Mouse (Mus musculus) mouse embryonic stem cell (cell line): ENCODE results near the gene C2.

Source experiments
- in situ Hi-C, 2 experiments: fragments of 300-500 bp; cut with MboI; formaldehyde crosslinking; loops; 1 replicate in 1 of 2; 3 replicates in 1 of 2; pipeline ENCODE4 v1.14.3; 2019 to 2020; ENCODE audit warnings: low sequenced_read_pairs in 2 of 2, low pct_unique_long_range_greater_than_20kb in 1 of 2, mixed read lengths in 1 of 2; ENCODE audit not compliant: unreplicated experiment in 1 of 2

The C2 gene

DNA sequence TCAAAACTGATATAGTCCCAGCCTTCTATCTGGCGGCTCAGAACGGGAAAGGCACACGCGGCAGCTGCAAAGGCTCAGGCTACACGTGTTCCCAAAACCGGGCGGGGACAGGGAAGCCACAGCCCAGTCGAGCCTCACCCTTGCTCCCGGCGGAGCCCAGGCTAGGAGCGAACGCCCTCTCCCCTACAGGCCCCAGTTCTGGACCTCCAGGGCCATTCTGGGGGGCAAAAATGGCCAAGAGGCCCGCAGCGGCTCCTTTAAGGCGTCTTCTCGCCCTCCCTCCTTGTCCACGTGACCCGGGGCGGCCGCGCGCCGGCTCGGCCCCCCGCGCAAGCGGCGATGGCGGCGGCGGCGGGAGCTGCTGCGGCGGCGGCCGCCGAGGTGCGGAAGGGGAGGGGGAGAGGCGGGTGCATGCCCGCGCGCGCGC is at the start of gene C2, which contains the start of gene Ehmt2:
TSS of gene C2 (minus strand) at position 106 of the 427 bp plus-strand sequence.
TSS of gene Ehmt2 (plus strand) at position 310 of the 427 bp plus-strand sequence.
- in situ Hi-C loops: no loop called here

- in situ Hi-C loops: loop anchor here in 1 of 2 experiments (10.0 to 25.0 kb wide), 2 partner anchors 235 to 303 kb away; partner anchors contain the start of genes Atf6b and Fkbpl
Observed at GRCm38 (mm10) chr17:34947606-34948005, 49.5 kb upstream of the C2 start.

GRCm38 (mm10) chr17:34946486-34947140 is 48.5 kb upstream of the C2 start:
- in situ Hi-C loops: loop anchor here in 1 of 2 experiments (10.0 to 25.0 kb wide), 2 partner anchors 234 to 302 kb away; partner anchors contain the start of genes Atf6b and Fkbpl

GRCm38 (mm10) chr17:34944362-34944761 is 46.3 kb upstream of the C2 start:
- in situ Hi-C loops: loop anchor here in 1 of 2 experiments (5.0 to 25.0 kb wide), 3 partner anchors 87 to 300 kb away; partner anchors contain the start of genes Atf6b and Fkbpl

DNA sequence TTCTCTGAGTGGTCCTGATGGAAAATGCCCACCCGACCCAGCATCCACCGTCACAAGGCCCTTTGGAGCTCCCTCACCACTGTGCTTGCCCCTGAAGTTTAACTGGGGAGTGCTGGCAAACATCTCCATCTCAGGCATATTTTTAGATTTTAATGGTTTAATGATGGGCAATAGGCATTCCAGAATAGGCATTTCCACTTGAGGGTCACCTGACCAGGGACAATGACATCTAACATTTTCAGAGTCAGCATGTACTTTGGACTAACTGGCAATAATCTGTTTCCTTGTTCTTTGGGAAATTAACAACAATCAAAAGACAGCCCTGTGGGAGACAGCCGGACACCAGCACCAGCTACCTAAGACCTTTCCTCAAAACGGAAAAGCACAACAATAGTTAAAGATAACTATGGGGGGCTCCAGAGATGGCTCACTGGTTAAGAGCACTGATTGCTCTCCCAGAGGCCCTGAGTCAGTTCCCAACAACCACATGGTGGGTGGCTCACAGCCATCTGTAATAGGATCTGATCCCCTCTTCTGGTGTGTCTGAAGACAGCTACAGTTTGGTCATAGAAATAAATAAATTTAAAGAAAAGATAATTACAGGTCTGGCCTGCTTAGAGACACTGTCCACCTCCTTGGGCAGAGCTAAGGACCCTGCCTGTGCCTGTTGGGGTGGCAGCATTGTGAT is 45.2 kb upstream of the C2 start:
- in situ Hi-C loops: loop anchor here in 1 of 2 experiments (5.0 to 25.0 kb wide), 3 partner anchors 86 to 298 kb away; partner anchors contain the start of genes Atf6b and Fkbpl

DNA sequence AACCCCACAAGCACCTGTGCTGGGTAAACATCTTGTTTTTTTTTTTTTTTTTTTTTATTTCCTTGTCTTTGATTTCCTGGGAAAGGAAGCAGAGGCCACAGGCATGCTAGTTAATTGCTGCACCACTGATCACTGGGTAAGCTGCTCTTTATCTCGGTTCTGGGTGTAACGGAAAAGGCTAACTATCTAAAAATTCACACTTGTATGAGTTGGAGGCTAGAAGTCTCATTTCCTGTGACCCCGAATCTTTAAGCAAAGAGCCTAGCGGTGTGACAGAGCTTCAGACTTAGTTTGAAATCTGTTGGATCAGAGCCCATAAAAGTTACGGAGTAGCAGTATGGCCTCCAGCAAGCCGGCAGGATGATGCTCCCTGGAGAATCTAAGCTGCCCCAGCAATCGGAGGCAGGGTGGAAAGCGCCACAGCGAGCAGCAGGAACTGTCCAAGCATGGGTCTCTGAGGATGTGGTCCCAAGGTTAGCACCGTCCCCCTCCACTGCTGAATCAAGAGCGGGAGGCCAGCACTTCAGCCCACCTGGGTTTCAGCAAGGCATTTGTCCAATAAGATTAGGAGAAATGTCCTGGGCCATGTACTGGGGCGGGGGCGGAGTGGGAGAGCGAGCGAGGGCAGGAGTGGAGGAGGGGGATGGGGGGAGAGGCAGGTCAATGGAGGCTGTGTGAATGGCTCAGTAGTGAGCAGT is 43.4 kb upstream of the C2 start:
- in situ Hi-C loops: loop anchor here in 1 of 2 experiments (5.0 to 25.0 kb wide), 3 partner anchors 84 to 297 kb away; partner anchors contain the start of genes Atf6b and Fkbpl

GRCm38 (mm10) chr17:34937960-34938505 is 40.0 kb upstream of the C2 start:
- in situ Hi-C loops: loop anchor here in 1 of 2 experiments (25.0 kb wide), 1 partner anchor 226 kb away; no protein-coding TSS in a partner anchor

DNA sequence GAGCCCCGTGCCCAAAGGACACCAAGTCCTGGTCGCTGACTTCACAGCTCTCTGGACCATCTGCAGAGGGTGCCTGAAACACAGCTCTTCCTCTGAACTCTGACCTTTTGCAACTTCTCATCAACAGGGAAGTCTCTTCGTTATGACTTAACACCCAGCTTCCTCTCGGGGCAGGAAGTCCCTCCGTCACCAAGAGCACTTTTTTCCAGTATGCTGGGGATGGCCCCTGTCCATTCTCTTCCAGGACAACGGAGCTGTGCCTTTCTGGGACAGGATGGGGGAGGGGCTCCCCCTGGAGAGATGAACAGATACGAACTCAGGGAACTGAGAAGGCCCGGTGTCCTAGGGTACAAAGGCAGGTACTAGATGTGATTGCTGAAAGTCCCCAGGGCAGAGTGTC is 36.8 kb upstream of the C2 start:
- in situ Hi-C loops: loop anchor here in 1 of 2 experiments (25.0 kb wide), 1 partner anchor 223 kb away; no protein-coding TSS in a partner anchor

GRCm38 (mm10) chr17:34934031-34934430 is 36.0 kb upstream of the C2 start:
- in situ Hi-C loops: loop anchor here in 1 of 2 experiments (25.0 kb wide), 1 partner anchor 222 kb away; no protein-coding TSS in a partner anchor

- in situ Hi-C loops: loop anchor here in 1 of 2 experiments (25.0 kb wide), 1 partner anchor 220 kb away; no protein-coding TSS in a partner anchor
Observed at GRCm38 (mm10) chr17:34932287-34932686, 34.2 kb upstream of the C2 start.

GRCm38 (mm10) chr17:34931735-34932098 is 33.7 kb upstream of the C2 start:
- in situ Hi-C loops: loop anchor here in 1 of 2 experiments (25.0 kb wide), 1 partner anchor 219 kb away; no protein-coding TSS in a partner anchor

DNA sequence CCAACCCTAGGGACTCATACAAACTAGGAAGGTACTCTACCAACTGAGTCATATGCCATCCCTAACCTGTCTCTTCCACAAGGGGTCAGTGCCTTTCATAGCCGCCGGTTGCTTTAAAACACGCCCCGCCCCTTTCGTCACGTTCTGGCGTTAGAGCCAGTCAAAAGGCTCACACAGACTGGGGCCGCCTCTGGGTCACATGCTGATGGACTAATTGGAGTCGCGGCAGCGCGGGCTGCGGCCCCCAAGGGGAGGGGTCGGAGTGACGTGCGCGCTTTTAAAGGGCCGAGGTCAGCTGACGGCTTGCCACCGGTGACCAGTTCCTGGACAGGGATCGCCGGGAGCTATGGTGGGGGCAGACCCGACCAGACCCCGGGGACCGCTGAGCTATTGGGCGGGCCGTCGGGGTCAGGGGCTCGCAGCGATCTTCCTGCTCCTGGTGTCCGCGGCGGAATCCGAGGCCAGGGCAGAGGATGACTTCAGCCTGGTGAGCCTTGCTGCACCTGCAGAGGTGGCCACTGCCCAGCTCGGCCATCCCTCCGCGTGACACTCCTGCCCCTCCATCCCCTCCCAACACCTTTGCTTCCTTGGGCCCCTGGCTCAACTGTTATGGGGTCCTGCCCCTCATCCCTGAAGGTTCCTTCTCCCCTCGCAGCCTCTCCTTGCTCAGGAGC is 33.1 kb upstream of the C2 start, which contains the start of gene Neu1:
TSS of gene Neu1 (plus strand) at position 193 of the 674 bp plus-strand sequence.
- in situ Hi-C loops: loop anchor here in 1 of 2 experiments (25.0 kb wide), 1 partner anchor 219 kb away; no protein-coding TSS in a partner anchor

DNA sequence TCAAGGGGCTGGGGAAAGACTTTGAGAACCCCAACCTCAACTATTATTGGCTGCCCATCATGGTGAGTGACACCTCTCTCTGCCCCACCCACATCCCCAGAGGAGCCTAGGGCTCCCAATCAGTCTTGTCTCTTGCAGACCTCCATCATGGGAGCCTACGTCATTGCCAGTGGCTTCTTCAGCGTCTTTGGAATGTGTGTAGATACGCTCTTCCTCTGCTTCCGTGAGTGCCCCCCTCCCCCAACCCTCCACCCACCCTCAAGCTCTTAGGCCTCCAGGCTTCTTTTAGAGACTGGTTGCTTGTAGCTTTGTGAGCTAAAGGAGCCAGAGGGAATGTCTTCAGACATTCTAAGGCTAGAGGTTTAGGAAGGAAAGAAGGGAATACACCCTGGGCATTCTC is 30.8 kb upstream of the C2 start:
- in situ Hi-C loops: loop anchor here in 1 of 2 experiments (25.0 kb wide), 1 partner anchor 217 kb away; no protein-coding TSS in a partner anchor

GRCm38 (mm10) chr17:34927306-34928019 is 29.4 kb upstream of the C2 start:
- in situ Hi-C loops: loop anchor here in 1 of 2 experiments (25.0 kb wide), 1 partner anchor 215 kb away; no protein-coding TSS in a partner anchor

- in situ Hi-C loops: no loop called here
Observed at GRCm38 (mm10) chr17:34924258-34924657, 26.2 kb upstream of the C2 start.

- in situ Hi-C loops: no loop called here
Observed at GRCm38 (mm10) chr17:34922939-34923338, 24.9 kb upstream of the C2 start.

DNA sequence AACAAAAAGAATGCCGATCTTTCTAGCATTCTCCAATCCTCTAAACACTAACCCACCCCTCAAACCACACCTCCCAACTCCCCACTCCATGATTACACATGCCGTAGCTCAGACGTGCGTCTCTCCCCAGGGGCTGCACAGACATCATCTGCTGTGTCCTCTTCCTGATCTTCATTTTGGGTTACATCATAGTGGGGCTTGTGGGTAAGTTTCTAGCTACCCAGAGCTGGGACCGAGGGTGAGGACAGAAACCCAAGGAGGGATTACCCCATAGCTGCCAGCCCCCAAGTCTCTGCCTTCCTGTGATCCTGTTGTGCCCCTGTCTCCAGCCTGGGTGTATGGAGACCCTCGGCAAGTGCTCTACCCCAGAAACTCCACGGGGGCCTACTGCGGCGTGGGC is 19.1 kb upstream of the C2 start:
- in situ Hi-C loops: no loop called here
